Mouse (Mus musculus) myocyte (in vitro differentiated cells): Measurements from ENCODE around the gene Ttc21a. TPM values are rescaled to one million over a fixed set of nuclear protein-coding genes. Genes with fewer than 3 reads are reported as not detected.

Experiments used
- H3K27me3 ChIP-seq: one replicate; pipeline ENCODE4 v1.6.1; 2011; ENCODE audit not compliant: control insufficient read depth, insufficient read depth, insufficient read length
- H3K36me3 ChIP-seq: one replicate; pipeline ENCODE4 v1.6.1; 2011; ENCODE audit not compliant: control insufficient read depth, insufficient read depth
- H3K4me2 ChIP-seq: one replicate; pipeline ENCODE4 v1.6.1; 2011; ENCODE audit warnings: low read depth, control low read depth
- H3K4me3 ChIP-seq: one replicate; pipeline ENCODE4 v1.5.1; 2011; ENCODE audit warnings: mild to moderate bottlenecking, control low read depth, moderate library complexity
- H3K79me2 ChIP-seq: one replicate; pipeline ENCODE4 v1.6.1; 2011; ENCODE audit not compliant: control insufficient read depth, insufficient read depth
- H3ac ChIP-seq: one replicate; pipeline ENCODE4 v1.6.1; 2011; ENCODE audit not compliant: control insufficient read depth, insufficient read length
- CEBPB ChIP-seq: IDR thresholded peaks from 2 replicates; pipeline ENCODE4 v1.6.1; 2011; ENCODE audit warnings: mild to moderate bottlenecking, moderate library complexity; ENCODE audit not compliant: poor library complexity, insufficient read depth, severe bottlenecking
- E2F4 ChIP-seq: IDR thresholded peaks from one replicate; pipeline ENCODE4 v1.6.1; 2011; ENCODE audit warnings: mild to moderate bottlenecking, control low read depth, moderate library complexity; ENCODE audit not compliant: insufficient read depth
- MAX ChIP-seq: IDR thresholded peaks from one replicate; pipeline ENCODE4 v1.6.1; 2011; ENCODE audit warnings: low read depth, mild to moderate bottlenecking, control low read depth
- MYOD1 ChIP-seq, 3 experiments: IDR thresholded peaks; one replicate each; pipeline ENCODE4 v1.6.1; 2011; ENCODE audit warnings: control low read depth in 2 of 3, low read depth in 2 of 3, mild to moderate bottlenecking in 2 of 3, moderate library complexity in 1 of 3; ENCODE audit not compliant: insufficient read length in 2 of 3, control insufficient read depth in 1 of 3
- MYOG ChIP-seq, 3 experiments: IDR thresholded peaks; one replicate each; pipeline ENCODE4 v1.6.1; 2011; ENCODE audit warnings: control low read depth in 2 of 3, low read depth in 2 of 3, mild to moderate bottlenecking in 2 of 3; ENCODE audit not compliant: insufficient read length in 2 of 3, control insufficient read depth in 1 of 3, insufficient read depth in 1 of 3
- POLR2A ChIP-seq: IDR thresholded peaks from one replicate; pipeline ENCODE4 v1.6.1; 2011; ENCODE audit warnings: low read depth, mild to moderate bottlenecking, control low read depth, moderate library complexity; ENCODE audit not compliant: insufficient read length
- POLR2AphosphoS2 ChIP-seq: IDR thresholded peaks from one replicate; pipeline ENCODE4 v1.6.1; 2011; ENCODE audit warnings: low read depth, control low read depth; ENCODE audit not compliant: insufficient read length
- REST ChIP-seq: IDR thresholded peaks from one replicate; pipeline ENCODE4 v1.6.1; 2011; ENCODE audit warnings: mild to moderate bottlenecking, control low read depth, moderate library complexity; ENCODE audit not compliant: insufficient read depth, insufficient read length
- SRF ChIP-seq: IDR thresholded peaks from one replicate; pipeline ENCODE4 v1.6.1; 2011; ENCODE audit warnings: low read depth; ENCODE audit not compliant: control insufficient read depth, insufficient read length
- TCF12 ChIP-seq: IDR thresholded peaks from one replicate; pipeline ENCODE4 v1.6.1; 2011; ENCODE audit warnings: mild to moderate bottlenecking, control low read depth; ENCODE audit not compliant: poor library complexity, insufficient read depth, severe bottlenecking
- TCF3 ChIP-seq: IDR thresholded peaks from one replicate; pipeline ENCODE4 v1.6.1; 2011; ENCODE audit warnings: low read depth, control low read depth; ENCODE audit not compliant: insufficient read length
- USF1 ChIP-seq: IDR thresholded peaks from one replicate; pipeline ENCODE4 v1.6.1; 2011; ENCODE audit warnings: low read depth, mild to moderate bottlenecking, control low read depth, moderate library complexity
- polyA plus RNA-seq: library from polyadenylated mRNA; unstranded; fragments of >200 nt; fragmentation: generic; extraction: Trizol; gene quantifications from one replicate; pipeline ENCODE4 v1.2.1, GENCODE M21; 2012; ENCODE audit warnings: missing spikeins

The Ttc21a gene
- polyA plus RNA-seq, 1 experiment, result 0.05 TPM

DNA sequence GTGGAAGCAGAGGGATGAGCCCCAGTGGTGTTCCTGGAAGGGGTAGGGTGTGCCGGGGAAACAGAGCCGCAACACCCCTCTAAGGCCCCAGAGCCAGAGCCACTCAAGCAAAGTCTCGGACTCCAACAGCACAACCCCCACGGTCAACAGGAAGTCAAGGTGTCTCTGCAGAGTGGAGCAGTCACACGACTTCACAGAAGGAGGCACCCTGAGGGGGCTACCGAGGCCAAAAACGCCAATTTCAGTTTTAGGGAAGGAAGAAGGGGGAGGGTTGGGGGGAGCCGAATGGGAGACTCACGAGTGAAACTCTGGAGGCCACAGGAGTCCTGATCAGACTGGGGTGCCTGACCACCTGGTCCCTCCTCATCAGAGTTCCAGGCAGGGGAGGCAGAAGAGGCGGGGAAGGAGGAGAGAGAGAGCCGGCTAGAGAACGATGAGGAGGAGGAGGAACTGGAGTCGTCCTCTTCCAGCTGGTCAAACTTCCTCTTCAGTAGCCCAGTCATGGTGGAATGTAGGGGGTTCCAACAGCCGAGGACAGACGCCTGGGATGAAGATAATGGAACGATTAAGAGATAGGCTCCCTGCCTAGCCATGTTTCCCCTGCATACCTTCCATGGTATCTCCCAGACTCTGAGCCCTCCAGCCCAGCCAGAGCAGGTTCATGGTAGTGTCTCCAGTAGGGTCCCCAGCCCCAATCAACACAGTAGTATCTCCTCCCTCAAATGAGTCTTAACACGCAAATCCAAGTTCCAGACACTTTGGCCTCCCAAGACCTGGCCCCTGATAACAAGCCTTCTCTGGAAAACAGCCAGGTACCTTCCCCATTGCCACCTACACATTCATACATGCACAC is 39.5 kb downstream of the Ttc21a start:
- no peaks in the 10 kb centered on the region for H3K27me3 ChIP-seq
- peaks cover 5% of the 10 kb centered on the region for H3K36me3 ChIP-seq
- H3K4me2 ChIP-seq, result peak overlapping the region; percentile 52
- peaks cover 39% of the 10 kb centered on the region for H3K79me2 ChIP-seq
- TF ChIP-seq TCF12, result no peak
- TF ChIP-seq SRF, result no peak
- no peak for TF ChIP-seq MYOD1 (IDR thresholded peaks at IDR 0.05; ENCODE audit: control insufficient read depth in 1 of 3, insufficient read length in 2 of 3, low read depth in 2 of 3)
- TF ChIP-seq REST, result no peak
- TF ChIP-seq USF1, result no peak
- TF ChIP-seq E2F4, result no peak
- TF ChIP-seq MYOG (IDR thresholded peaks at IDR 0.05; ENCODE audit: control insufficient read depth in 1 of 3, insufficient read depth in 1 of 3, insufficient read length in 2 of 3, low read depth in 2 of 3), result no peak
- TF ChIP-seq MAX, result no peak
- TF ChIP-seq TCF3, result no peak
- H3ac ChIP-seq, result no peak overlapping the region
- no peak overlapping the region for H3K4me3 ChIP-seq

DNA sequence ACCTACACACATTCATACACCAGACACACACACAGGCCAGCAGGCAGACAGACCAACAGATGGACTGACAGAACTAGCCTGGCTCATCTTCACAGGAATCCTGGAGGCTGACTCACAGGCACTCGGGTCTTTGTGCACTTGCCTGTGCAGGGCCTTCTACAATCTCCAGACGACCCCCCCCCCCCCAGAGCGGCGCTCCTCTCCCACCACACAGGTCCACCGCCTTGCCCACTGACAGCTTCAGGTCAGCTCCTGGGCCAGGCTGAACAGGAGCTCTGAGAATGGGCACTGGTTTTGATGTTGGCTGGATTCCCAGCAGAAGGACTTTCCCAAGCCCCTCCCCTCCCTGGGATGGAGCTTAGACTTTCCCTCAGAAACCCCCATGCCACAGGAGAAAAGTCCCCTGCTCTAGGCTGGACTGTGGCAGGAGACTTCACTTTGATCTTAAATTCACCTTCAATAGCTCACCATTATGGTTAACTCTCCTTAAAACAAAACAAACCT is 40.2 kb downstream of the Ttc21a start:
- Histone ChIP-seq H3K27me3 (no peaks in the 10 kb centered on the region), H3K36me3 (peaks cover 5% of the 10 kb centered on the region), H3K4me3 (no peak overlapping the region), H3K79me2 (peaks cover 39% of the 10 kb centered on the region), H3K4me2 (peak overlapping the region; percentile 52), H3ac (no peak overlapping the region)
- TF ChIP-seq E2F4, result no peak
- no peak for TF ChIP-seq CEBPB

DNA sequence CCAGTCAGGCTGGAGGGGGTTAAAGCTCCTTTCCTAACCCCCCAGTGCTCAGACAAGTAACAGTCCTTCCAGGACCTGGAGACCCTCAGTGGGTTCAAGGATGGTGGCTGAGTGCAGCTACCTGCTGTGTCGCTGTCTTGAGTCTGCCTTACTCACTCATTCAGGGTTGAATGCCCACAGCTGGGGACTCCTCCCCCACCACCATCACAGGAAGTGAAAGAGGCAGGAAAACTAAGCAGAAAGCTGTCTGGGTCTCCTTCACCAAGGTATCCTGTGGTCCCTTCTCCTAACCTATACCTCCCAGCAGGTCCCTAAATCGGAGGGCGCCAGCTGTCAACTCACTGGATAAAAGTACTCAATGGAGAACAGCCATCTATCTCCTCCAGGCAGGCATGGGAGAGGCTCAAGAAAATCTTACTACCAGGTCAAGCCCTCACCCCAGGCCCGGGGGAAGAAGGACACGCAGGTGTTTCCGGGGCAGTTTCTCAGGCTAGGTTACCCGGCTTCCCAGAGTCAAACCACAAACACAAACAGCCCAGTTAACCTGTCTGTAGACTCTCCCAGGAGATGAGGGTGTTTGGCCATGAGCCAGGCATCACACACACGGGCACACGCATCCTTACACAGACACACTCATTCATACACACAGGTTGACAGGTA is 40.9 kb downstream of the Ttc21a start:
- Histone ChIP-seq H3K4me3 (no peak overlapping the region), H3K27me3 (no peaks in the 10 kb centered on the region), H3ac (no peak overlapping the region), H3K4me2 (peak overlapping the region; percentile 52), H3K36me3 (peaks cover 5% of the 10 kb centered on the region), H3K79me2 (peaks cover 39% of the 10 kb centered on the region)
- no peak for TF ChIP-seq TCF12

- peak overlapping the region; percentile 24 for H3K4me2 ChIP-seq
- TF ChIP-seq SRF (no peak), CEBPB (no peak), REST (no peak), USF1 (no peak), POLR2A (no peak), MAX (no peak), E2F4 (no peak), MYOD1 (IDR thresholded peaks at IDR 0.05; ENCODE audit: control insufficient read depth in 1 of 3, insufficient read length in 2 of 3, low read depth in 2 of 3) (no peak), MYOG (IDR thresholded peaks at IDR 0.05; ENCODE audit: control insufficient read depth in 1 of 3, insufficient read depth in 1 of 3, insufficient read length in 2 of 3, low read depth in 2 of 3) (no peak), POLR2AphosphoS2 (no peak)
Observed at GRCm38 (mm10) chr9:119978811-119979441, 41.5 kb downstream of the Ttc21a start.

DNA sequence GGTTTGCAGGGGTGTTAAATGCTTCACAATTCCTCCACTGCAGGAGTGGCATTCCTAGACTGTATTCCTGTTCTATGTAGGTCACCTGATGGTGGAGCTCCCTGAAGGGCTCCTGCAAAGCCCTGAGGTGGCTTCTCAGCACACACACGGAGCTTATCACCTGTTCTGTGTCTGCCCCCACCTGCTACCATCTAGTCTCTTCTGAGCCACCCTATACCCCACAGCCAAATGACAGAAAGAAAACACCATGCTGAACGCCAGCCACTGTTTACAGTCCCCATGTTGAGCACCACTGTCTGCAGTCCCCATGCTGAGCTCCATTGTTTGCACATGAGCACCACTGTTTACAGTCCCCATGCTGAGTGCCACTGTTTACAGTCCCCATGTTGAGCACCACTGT is 42.3 kb downstream of the Ttc21a start:
- no peak overlapping the region for H3K4me3 ChIP-seq
- no peak overlapping the region for H3ac ChIP-seq
- no peak overlapping the region for H3K4me2 ChIP-seq
- H3K27me3 ChIP-seq, result no peaks in the 10 kb centered on the region
- H3K36me3 ChIP-seq, result peaks cover 5% of the 10 kb centered on the region
- TF ChIP-seq POLR2A (no peak), TCF3 (no peak), POLR2AphosphoS2 (no peak), USF1 (no peak), E2F4 (no peak), TCF12 (no peak), SRF (no peak), CEBPB (no peak), MYOG (IDR thresholded peaks at IDR 0.05; ENCODE audit: control insufficient read depth in 1 of 3, insufficient read depth in 1 of 3, insufficient read length in 2 of 3, low read depth in 2 of 3) (no peak), REST (no peak), MAX (no peak), MYOD1 (IDR thresholded peaks at IDR 0.05; ENCODE audit: control insufficient read depth in 1 of 3, insufficient read length in 2 of 3, low read depth in 2 of 3) (no peak)
- H3K79me2 ChIP-seq, result peaks cover 39% of the 10 kb centered on the region

More at GRCm38 (mm10) chr9:119978811-119979441, 41.5 kb downstream of the Ttc21a start:
- H3ac ChIP-seq, result no peak overlapping the region
- H3K36me3 ChIP-seq, result peaks cover 5% of the 10 kb centered on the region
- peaks cover 39% of the 10 kb centered on the region for H3K79me2 ChIP-seq
- no peaks in the 10 kb centered on the region for H3K27me3 ChIP-seq
- no peak overlapping the region for H3K4me3 ChIP-seq
